Mouse (Mus musculus): ENCODE measurements around the gene Snx20.

Gene Snx20

GRCm38 (mm10) chr8:88642734-88643564, 7.0 kb upstream of the Snx20 start:
- no peak for DNase-seq (ENCODE audit: low spot score in 2 of 2)

- no peak for DNase-seq (ENCODE audit: low spot score in 2 of 2)
Observed at GRCm38 (mm10) chr8:88638908-88639307, 3.0 kb upstream of the Snx20 start.

DNA sequence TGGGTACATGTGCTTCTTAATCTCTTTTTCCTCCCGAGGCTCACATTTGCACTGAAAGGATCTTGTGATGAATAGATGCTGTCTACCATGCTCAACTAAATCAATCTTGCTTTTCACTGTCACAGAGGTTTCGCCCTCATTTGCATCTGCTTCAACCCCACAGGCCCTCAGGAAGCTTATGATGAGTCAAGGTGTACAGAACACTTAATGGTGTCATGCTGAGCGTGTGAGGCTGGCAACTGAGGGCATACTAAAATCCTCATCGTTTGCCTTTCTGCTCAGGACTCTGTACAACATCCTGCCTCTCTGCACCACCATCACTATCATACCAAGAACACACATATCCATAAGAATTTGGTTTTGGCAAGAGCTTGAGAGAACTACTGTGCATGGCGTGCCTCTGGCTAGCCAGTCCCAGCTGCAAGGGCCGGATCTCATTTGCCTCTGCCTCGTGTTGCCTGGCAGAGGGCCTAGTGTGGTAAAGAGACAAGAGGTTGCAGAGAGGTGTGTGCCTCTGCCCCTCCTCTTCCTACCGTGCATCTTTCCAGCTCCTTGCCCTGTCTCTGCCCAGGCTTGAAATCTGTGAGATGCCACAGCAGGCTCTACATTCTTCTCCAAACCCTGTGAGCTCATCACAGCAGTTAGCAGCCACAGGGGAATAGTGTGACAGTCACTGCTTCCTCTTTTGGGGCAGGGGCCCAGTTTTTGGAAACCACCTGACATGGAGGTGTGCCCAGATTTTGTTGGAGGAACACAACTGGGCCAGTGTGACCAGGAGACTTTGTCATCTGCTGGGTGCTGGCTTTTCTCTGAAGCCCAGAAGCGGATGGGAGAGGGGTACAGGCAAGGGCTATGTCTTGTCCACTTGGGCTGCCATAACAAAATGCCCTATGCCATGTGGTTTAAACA, 1.4 kb upstream of the Snx20 start:
- no peak for DNase-seq (ENCODE audit: low spot score in 2 of 2)

DNA sequence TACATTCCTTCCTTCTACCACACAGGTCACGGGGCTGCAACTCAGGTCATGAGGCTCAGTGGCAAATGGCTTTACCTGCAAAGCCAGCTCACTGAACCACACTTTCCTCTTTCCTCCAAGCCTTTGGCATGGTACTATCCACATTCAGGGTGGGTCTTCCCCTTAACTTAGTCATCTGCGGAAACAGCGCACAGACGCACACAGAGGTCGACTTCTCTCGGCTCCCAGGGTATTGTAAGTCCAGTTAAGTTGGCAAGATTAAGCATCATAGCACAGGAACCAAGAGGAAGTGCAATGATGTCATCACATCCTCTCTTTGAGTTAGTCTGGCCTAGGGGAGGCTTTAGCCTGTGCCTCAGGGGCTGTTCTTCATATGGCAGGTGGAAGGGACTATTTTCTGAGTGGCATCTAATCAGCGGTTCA, 2.6 kb downstream of the Snx20 start:
- DNase-seq (ENCODE audit: low spot score in 2 of 2) = no peak

DNA sequence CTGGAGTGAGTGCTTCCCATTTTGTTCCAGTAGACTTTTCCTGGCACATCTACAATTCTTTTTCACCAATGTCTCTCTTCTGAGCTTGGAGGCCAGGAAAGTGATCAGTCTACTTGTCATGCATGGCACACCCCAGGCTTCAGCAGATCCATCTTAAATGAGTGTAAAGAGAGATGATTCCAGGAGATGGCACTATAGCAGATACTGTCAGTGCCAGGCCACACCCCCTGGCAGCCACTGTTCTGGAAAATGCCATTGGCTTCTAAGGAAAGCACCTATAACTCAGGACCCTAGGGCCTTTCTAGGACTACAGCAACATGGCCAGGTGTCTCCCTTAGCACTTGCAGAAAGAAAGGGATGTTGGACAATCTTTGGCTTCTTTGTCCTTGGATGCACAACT, 4.8 kb downstream of the Snx20 start:
- DNase-seq (ENCODE audit: low spot score in 2 of 2) = peak; percentile 42 to 57

DNA sequence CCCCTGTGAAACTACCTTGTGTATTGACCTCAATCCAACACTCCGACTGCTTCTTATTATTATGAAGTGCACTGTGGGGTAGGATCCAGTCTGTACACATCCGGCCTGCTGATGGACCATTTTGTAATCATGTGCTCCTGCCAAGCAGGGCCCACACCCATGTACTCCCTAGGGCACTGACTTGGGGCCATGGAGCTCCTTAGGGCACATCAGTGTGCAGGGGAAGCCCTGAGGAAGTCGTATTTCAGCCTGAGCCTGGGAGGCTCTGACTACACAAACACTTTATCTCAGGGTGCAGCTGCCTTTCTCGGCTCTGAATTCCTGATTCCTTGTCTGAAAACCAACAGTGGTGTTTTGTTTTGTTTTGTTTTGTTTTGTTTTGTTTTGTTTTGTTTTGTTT, 5.7 kb downstream of the Snx20 start:
- DNase-seq (ENCODE audit: low spot score in 2 of 2) = no peak

- peak; percentile 57 to 66 for DNase-seq (ENCODE audit: low spot score in 2 of 2)
Observed at GRCm38 (mm10) chr8:88628001-88628774, 7.7 kb downstream of the Snx20 start.

GRCm38 (mm10) chr8:88627265-88627991, 8.5 kb downstream of the Snx20 start:
- peak; percentile 70 to 78 for DNase-seq (ENCODE audit: low spot score in 2 of 2)

DNA sequence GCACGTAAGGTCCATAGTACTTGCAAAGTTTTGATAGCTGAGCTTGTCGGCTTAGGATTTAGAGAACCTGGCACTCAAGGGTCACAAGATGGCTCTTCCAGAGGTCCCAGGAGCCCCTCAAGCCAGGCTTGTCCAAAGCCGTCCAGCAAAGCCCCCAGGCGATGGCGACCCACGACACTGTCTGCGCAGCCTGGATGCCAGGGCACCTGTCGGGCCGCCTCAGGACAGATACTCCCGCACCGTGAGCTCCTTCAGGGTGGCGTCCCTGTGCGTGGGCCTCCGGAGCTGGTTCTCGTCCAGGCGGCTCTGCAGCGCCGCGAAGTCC, 9.0 kb downstream of the Snx20 start:
- DNase-seq (ENCODE audit: low spot score in 2 of 2) = no peak

DNA sequence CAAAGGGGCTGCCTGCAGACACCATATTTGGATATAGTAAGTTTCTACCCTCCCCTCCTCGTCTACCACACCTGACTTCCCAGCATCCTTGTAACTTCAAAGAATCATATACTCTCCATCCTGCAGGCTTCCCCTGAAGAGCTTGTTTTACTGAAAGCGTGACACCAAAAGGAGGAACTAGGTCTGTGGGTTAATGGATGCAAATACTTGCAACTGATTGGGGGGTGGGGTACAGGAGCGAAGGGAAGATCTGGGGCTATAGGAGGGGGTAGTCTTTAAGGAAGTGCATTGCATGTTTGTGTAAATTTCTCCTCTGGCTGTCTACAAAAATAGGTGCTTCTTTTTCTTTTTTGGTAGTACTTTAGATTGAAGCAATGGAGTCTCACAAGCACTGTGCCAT, 9.5 kb downstream of the Snx20 start:
- DNase-seq (ENCODE audit: low spot score in 2 of 2) = no peak

GRCm38 (mm10) chr8:88624276-88624675, 11.7 kb downstream of the Snx20 start:
- DNase-seq (ENCODE audit: low spot score in 2 of 2) = no peak

DNA sequence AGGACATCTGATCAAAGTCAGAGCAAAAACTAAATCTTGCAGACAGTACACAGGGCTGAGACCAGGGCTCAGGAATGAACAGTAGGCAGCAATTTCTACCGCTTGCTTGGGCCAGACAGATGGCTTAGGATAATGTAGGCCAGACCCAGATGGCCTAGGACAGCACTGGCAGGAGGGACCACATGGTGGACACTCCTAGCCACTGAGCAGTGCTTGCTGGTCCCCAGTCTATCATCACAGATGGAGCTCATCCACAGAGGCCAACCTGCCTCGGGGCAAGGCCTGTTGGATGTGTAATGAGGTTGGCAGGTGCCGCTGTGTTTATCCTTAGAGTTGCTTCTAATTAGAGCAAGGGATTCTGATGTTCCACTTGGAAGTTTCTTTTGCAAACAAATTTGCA, 12.6 kb downstream of the Snx20 start:
- no peak for DNase-seq (ENCODE audit: low spot score in 2 of 2)

DNA sequence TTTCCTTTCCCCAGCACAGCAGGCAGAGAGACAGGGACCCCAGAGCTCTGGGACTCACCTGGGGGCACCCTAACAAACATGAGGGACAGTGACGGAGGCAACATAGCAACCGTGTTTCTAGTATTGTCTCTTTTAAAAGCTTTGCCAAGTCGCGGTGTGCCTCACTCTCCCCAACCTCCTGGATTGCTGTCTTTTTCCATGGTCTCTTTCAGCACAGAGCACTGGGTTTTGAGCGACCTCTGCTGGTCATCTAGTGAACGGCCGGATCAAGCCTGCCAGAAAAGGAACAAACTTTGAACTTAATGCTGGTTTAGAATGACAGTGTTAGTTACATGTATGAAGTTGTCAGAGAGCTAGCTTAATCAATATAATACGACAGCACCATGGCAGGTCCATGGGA, 14.5 kb downstream of the Snx20 start:
- DNase-seq (ENCODE audit: low spot score in 2 of 2) = peak; percentile 90

DNA sequence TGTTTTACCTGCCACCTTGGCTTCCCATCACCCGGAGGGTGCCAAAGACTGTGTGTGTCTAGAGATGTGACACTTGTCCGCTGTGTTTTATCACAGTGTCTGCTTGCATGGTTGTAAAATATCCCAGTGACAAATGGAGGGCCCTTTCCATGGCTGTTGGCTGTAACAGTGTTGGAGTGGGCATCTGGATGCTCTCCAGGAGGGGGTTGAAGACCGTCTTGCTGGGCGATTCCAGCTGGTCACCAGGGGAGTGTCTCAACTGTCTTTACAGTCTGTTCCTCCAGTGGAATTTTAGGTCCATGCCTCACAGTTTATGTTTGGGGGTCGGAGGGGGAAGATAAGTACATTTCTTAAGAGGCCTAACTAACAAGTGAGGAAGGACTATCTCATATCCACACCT, 15.0 kb downstream of the Snx20 start:
- DNase-seq (ENCODE audit: low spot score in 2 of 2) = no peak

GRCm38 (mm10) chr8:88619513-88619912, 16.4 kb downstream of the Snx20 start:
- no peak for DNase-seq (ENCODE audit: low spot score in 2 of 2)

DNA sequence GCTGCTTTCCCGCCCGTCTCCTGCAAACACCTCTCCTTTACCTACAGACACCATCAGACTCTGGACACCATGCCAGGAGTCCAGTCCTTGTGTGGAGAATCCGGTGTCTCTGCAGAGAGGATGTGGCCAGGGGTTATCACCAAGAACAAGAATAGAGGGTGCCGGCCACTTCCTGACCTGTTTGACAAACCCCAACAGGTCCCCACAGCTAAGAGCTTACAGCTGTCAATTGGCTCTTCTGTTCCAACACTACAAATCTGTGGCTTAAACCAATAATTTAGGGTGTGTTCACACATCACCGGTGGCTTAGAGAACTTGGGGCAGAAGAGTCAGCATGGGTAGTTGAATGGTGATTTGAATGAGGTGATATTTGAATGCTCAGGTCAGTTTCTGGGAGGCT, 17.3 kb downstream of the Snx20 start:
- DNase-seq (ENCODE audit: low spot score in 2 of 2) = no peak

GRCm38 (mm10) chr8:88614981-88615380, 20.9 kb downstream of the Snx20 start:
- DNase-seq (ENCODE audit: low spot score in 2 of 2) = no peak

DNA sequence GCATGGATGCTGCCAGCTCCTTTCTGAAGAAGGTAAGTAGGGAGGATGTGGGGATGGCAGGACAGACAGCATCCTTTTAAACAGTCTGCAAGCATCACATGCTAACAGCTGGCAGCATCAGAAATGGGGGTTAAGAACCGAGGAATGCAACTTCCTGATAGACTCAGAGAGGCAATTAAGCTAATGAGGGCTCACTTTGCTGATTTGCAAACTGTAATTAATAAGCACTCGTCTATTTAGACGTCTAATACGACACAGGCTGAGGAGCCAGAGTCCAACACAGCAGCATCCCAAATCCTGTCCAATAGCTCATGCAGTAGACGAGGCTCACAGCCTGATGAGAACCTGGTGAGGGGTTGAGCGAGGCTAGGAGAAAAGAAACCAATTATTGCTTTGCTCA, 25.7 kb downstream of the Snx20 start:
- no peak for DNase-seq (ENCODE audit: low spot score in 2 of 2)

- no peak for DNase-seq (ENCODE audit: low spot score in 2 of 2)
Observed at GRCm38 (mm10) chr8:88609036-88609435, 26.9 kb downstream of the Snx20 start.

DNA sequence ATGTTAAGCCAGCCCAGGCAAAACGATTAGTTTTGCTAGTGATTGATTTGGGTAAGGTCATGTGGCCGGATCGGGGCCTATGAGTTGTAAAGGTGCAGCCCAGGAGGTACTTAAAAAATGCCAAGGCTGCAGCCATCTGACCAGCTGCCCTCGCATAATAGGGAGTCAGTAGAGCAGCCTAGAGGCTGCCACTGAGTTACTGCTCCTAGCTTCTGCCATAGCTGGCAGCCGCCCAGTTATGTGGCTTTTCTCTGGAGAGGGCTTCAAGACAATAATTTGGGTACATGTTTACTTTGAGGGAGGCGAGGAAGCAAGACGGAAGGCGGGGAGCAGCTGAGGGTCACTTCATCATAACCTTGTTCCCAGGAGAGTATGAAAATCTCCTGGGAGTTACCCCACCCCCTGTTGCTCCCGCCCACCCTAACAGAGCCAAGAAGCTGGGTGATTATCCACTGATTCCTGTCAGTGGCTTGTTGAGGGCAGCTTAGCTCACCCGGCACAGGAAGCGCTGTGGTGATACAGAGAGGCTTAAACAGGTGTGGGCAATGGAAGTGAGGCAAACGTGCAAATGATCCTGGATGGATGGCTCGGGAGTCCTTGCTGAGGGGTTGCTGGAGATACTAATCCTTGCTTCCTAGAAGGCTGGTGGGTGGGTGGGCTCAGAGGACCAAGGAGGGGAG, 30.4 kb downstream of the Snx20 start:
- DNase-seq (ENCODE audit: low spot score in 2 of 2) = no peak
